Mouse (Mus musculus): ENCODE results near the gene Rangap1. TPM values are rescaled to one million over a fixed set of nuclear protein-coding genes. Genes with fewer than 3 reads are reported as not detected.

Gene Rangap1
- total RNA-seq, 2 experiments from 2014 or later, result 149 to 162 TPM

DNA sequence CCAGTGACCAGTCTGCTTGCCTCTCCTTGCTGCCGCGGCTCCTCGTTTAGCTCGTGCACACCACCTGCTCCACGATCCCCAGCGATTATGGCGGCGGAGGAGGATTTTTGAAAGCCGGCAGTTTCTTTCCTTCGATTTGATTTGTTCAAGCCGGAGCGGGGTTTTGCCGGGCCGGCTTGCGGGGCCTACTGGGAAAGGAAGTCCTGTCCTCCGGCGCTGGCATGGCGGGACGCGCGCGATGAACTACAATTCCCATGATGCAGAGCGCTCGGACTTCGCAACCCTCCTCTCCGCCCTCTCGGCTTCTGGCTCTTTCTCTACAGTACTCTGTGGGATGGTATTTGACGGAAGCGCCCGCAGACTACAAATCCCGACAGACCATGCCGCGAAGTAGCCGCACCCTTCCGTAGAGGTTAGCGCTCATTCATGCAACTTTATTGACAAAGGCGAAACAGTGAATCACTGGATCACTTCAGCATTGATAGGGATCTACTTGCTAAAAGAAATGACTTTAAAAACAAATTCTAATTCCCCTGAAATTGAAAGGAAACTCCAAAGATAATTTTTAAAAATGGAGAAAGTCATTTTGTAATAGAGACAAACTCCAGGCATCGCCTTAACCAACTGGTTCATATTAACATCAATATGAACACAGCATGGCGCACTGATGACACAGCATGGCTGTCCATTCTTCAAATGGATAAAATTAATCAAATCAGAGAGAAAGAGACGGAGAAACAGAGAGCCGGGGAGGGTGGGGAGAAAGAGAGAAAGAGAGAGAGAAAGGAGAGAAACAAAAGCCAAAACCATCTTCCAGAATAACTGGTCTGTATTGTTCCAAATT is 15.3 kb downstream of the Rangap1 start:
- H3K4me3 ChIP-seq, result peak overlapping the region; percentile 85
- no peak for TF ChIP-seq CTCF (conservative IDR thresholded peaks at IDR 0.05)
- H3K27ac ChIP-seq, result peak overlapping the region; percentile 81
- DNase-seq (ENCODE audit: low spot score in 2 of 2), result peak; percentile 98 to 100

DNA sequence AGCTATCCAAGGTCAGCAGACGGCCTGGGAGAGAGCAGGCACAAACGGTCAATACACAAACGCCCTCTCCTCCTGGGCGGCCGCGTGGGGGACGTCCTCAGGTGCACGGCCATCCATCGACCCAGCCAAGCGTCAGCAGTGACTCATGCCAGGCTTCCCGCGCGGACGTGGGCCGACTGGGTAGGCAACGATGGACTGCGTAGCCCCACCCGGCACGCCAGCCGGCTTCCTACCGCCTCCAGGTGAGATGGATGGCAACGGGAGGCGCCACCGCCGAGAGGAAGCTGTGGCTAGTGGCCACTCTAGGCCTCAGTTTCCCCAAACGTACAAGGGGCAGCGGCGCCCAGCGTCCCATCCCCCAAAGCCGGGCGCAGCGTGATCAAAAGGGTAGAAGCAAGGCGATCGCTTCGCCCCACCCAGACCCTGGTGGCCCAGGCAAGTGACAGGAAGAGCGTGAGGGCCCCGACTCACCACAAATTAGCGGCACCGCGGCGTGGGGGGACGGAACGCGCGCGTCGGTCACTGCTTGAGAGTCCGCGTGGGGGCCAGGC is 16.0 kb downstream of the Rangap1 start:
- Histone ChIP-seq H3K4me3 (peak overlapping the region; percentile 85), H3K27ac (peak overlapping the region; percentile 81)
- DNase-seq (ENCODE audit: low spot score in 2 of 2), result peak; percentile 37 to 43
- TF ChIP-seq CTCF (conservative IDR thresholded peaks at IDR 0.05), result no peak

- Histone ChIP-seq H3K4me3 (no peak overlapping the region), H3K27ac (no peak overlapping the region)
- no peak for DNase-seq (ENCODE audit: low spot score in 2 of 2)
- TF ChIP-seq CTCF (conservative IDR thresholded peaks at IDR 0.05), result no peak
These were observed 19.4 kb downstream of the Rangap1 start for GRCm38 (mm10) chr15:81725965-81726364.

DNA sequence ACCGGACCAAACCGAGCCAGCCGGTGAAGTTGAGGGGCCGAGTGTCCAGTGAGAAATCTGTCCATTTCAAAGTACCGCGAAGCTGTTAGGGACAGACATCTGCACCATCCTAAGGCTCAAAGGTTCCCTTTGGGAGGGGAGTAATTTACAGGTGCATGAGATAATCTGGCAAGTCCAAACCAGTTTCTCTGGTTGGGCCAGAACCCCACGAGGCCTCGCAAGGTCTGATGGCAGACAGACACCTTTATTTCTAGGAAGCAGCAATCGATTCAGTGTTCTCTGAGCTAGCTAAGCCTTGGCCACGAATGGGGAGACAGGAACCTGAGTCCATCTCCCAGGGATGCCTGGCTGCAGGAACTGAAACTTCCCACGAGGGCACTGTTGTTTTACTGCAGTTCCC is 21.7 kb downstream of the Rangap1 start:
- Histone ChIP-seq H3K4me3 (no peak overlapping the region), H3K27ac (no peak overlapping the region)
- TF ChIP-seq CTCF (conservative IDR thresholded peaks at IDR 0.05), result no peak
- DNase-seq (ENCODE audit: low spot score in 2 of 2), result no peak

GRCm38 (mm10) chr15:81722361-81722760 is 23.0 kb downstream of the Rangap1 start:
- H3K4me3 ChIP-seq, result no peak overlapping the region
- no peak overlapping the region for H3K27ac ChIP-seq
- no peak for DNase-seq (ENCODE audit: low spot score in 2 of 2)
- TF ChIP-seq CTCF (conservative IDR thresholded peaks at IDR 0.05), result no peak

DNA sequence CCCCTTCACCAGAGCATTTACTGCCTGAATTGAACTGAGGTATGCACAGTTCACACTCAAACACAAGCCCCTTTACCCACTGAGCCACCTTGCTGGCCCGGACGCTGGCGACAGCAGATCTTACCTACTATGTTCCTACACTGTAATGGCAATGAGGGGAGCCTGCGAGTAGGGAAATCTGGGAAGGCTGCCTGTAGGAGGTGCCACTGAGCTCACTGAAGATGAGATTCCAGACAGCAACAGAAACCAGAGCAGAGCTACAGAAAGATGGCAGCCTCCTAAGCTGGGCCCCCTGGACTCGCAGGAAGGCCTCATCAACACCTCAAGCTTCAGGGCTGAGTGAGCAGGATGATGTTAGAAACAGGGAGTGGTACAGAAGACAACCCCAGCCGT is 26.2 kb downstream of the Rangap1 start:
- peak; percentile 42 for TF ChIP-seq CTCF (conservative IDR thresholded peaks at IDR 0.05)
- peak overlapping the region; percentile 70 for H3K27ac ChIP-seq
- DNase-seq (ENCODE audit: low spot score in 2 of 2), result no peak
- H3K4me3 ChIP-seq, result no peak overlapping the region

DNA sequence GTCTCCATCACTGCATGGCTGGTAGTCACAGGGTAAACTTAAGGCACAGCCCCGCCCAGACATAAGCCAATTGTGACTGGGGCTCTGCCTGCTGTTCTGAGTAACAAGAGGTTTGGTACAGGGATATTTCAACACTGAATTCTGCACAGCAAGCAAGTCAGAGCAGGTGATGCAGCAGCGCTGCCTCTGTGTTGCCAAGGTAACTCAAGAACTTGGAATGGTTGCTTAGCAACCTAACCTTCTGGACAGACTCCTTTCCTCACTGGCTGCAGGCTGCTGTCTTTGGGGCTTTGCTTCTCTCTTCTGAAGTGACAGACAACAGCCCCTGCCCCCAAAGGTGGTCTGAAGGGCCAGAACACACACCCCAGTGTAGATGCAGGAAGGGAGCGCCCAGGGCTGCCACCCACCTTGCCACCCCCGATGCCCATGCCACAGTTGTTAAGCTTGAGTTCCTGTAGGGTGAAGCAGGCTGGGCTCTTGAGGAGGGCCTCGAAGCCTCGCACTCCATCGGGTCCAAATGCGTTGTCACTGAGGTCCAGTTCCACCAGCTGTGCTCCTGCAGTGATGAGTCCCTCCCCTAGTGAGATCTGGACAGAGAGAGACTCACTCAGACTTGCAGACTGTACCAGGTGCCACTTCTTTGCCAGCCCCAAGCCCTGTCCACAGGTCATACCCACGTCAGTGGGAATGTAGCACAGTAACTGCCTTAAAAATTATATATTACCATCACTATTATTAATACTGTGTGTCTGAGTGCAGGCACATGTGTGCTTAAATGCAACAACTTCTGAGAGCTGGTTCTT is 26.8 kb downstream of the Rangap1 start:
- Histone ChIP-seq H3K27ac (peak overlapping the region; percentile 70), H3K4me3 (no peak overlapping the region)
- no peak for TF ChIP-seq CTCF (conservative IDR thresholded peaks at IDR 0.05)
- DNase-seq (ENCODE audit: low spot score in 2 of 2), result peak in 1 of 2 experiments; percentile 51

- TF ChIP-seq CTCF (conservative IDR thresholded peaks at IDR 0.05), result no peak
- no peak overlapping the region for H3K27ac ChIP-seq
These were observed 31.6 kb downstream of the Rangap1 start for GRCm38 (mm10) chr15:81713742-81714141.

GRCm38 (mm10) chr15:81710801-81711200 is 34.5 kb downstream of the Rangap1 start:
- no peak for DNase-seq (ENCODE audit: low spot score in 2 of 2)
- Histone ChIP-seq H3K27ac (no peak overlapping the region), H3K4me3 (no peak overlapping the region)
- no peak for TF ChIP-seq CTCF (conservative IDR thresholded peaks at IDR 0.05)

More at GRCm38 (mm10) chr15:81713742-81714141, 31.6 kb downstream of the Rangap1 start:
- DNase-seq (ENCODE audit: low spot score in 2 of 2), result no peak
- no peak overlapping the region for H3K4me3 ChIP-seq

DNA sequence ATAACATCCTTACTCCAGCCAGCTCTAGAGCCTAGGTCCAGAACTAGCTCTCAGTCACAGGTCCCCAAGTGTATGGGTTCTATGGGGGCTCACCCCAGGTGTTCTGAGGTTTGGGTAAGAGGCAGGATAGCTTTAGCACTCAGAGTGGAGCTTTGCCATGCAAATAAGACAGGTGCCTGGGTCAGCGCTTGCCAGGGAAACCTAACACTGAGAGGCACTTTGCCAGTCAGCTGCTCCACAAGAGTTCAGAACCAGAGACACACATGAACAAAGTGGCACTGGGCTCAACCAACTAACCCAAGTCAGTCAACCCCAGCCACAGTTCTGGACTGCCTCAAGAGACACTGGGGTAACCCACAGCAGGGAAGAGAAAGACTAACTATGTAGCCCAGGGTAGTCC is 35.6 kb downstream of the Rangap1 start:
- H3K4me3 ChIP-seq, result no peak overlapping the region
- no peak for DNase-seq (ENCODE audit: low spot score in 2 of 2)
- no peak overlapping the region for H3K27ac ChIP-seq
- TF ChIP-seq CTCF (conservative IDR thresholded peaks at IDR 0.05), result no peak

DNA sequence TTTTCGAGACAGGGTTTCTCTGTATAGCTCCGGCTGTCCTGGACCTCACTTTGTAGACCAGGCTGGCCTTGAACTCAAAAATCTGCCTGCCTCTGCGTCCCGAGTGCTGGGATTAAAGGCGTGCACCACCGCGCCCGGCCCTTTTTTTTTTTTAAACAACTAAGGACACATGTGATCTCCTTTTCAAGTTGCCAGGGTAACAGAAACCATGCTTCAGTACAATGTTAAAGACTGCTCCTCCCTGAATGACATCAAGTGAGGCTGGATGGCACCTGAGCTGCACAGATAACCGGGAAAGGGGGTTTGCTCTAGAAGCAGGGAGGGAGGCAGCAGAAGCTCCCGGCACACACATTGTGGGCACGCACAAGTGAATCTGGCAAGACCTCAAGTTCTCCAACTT is 36.3 kb downstream of the Rangap1 start:
- no peak overlapping the region for H3K4me3 ChIP-seq
- H3K27ac ChIP-seq, result no peak overlapping the region
- TF ChIP-seq CTCF (conservative IDR thresholded peaks at IDR 0.05), result no peak
- no peak for DNase-seq (ENCODE audit: low spot score in 2 of 2)

GRCm38 (mm10) chr15:81703094-81703489 is 42.2 kb downstream of the Rangap1 start:
- Histone ChIP-seq H3K27ac (no peak overlapping the region), H3K4me3 (no peak overlapping the region)
- no peak for TF ChIP-seq CTCF (conservative IDR thresholded peaks at IDR 0.05)
- no peak for DNase-seq (ENCODE audit: low spot score in 2 of 2)

All from layer of hippocampus, adult 2 months (tissue).